Mouse (Mus musculus) CH12.LX (cell line): Measurements from ENCODE around the gene Snx3. TPM values are rescaled to one million over a fixed set of nuclear protein-coding genes. Genes with fewer than 3 reads are reported as not detected.
A peak's percentile ranks its signal among the peaks of the same experiment; 100 is the strongest.

Experiments
- DNase-seq: peaks from one replicate; pipeline ENCODE4 v3.0.0-alpha.2; 2013; ENCODE audit errors: extremely low read depth
- H3K27ac ChIP-seq: 2 replicates; pipeline ENCODE4 v1.5.1; 2012; ENCODE audit warnings: low read depth, mild to moderate bottlenecking, control low read depth, moderate library complexity; ENCODE audit not compliant: insufficient read depth
- H3K27me3 ChIP-seq: replicated peaks from 2 replicates; pipeline ENCODE3; 2012; ENCODE audit warnings: inconsistent platforms
- H3K36me3 ChIP-seq, 2 experiments: replicated peaks in 1 of 2; 2 replicates each; pipeline versions ENCODE3 to v1.6.1; 2012; ENCODE audit warnings: inconsistent platforms in 1 of 2, low read length in 1 of 2, mild to moderate bottlenecking in 1 of 2, mixed read lengths in 1 of 2, moderate library complexity in 1 of 2; ENCODE audit not compliant: control insufficient read depth in 1 of 2, insufficient read depth in 1 of 2
- H3K4me1 ChIP-seq, 2 experiments: 2 replicates each; pipeline ENCODE4 v1.6.1; 2012; ENCODE audit warnings: inconsistent platforms in 1 of 2, moderate library complexity in 1 of 2; ENCODE audit not compliant: insufficient read depth in 2 of 2, control insufficient read depth in 1 of 2
- H3K4me2 ChIP-seq: 2 replicates; pipeline ENCODE4 v1.6.1; 2012; ENCODE audit warnings: low read depth, mild to moderate bottlenecking, control low read depth; ENCODE audit not compliant: poor library complexity, insufficient read depth, severe bottlenecking
- H3K4me3 ChIP-seq, 3 experiments: fragments of 150-350 bp in 1 of 3; sonication (generic) in 1 of 3; replicated peaks in 1 of 3; 2 replicates each; pipeline versions ENCODE3 to v1.5.1; 2011 to 2012; ENCODE audit warnings: low read depth in 2 of 3, low read length in 2 of 3, mild to moderate bottlenecking in 2 of 3, moderate library complexity in 2 of 3, control low read depth in 1 of 3, improper control_type of control experiment in 1 of 3, inconsistent platforms in 1 of 3, mixed read lengths in 1 of 3; ENCODE audit not compliant: poor library complexity in 1 of 3
- H3K79me2 ChIP-seq: replicated peaks from 2 replicates; pipeline ENCODE4 v1.6.1; 2012; ENCODE audit warnings: mild to moderate bottlenecking, moderate library complexity; ENCODE audit not compliant: control insufficient read depth, poor library complexity, insufficient read depth, severe bottlenecking; ENCODE audit errors: extremely low read depth
- H3K9ac ChIP-seq: 2 replicates; pipeline ENCODE4 v1.6.1; 2012; ENCODE audit warnings: low read depth, mild to moderate bottlenecking, control low read depth, moderate library complexity; ENCODE audit not compliant: insufficient read depth
- H3K9me3 ChIP-seq: replicated peaks from 2 replicates; pipeline ENCODE3; 2012; ENCODE audit warnings: low read length, inconsistent platforms, mixed read lengths
- CHD1 ChIP-seq: IDR thresholded peaks from 2 replicates; pipeline ENCODE4 v1.6.1; 2012; ENCODE audit warnings: low read depth, low read length, improper control_type of control experiment, inconsistent platforms
- CTCF ChIP-seq, 2 experiments: IDR thresholded peaks in 1 of 2; conservative IDR thresholded peaks in 1 of 2; 2 replicates each; pipeline ENCODE4 v1.5.1; 2011 to 2012; ENCODE audit warnings: low read depth in 2 of 2, low read length in 2 of 2, improper control_type of control experiment in 1 of 2, inconsistent platforms in 1 of 2, mild to moderate bottlenecking in 1 of 2, moderate library complexity in 1 of 2
- E2F4 ChIP-seq: IDR thresholded peaks from 2 replicates; pipeline ENCODE4 v1.6.1; 2011; ENCODE audit warnings: low read depth, low read length, improper control_type of control experiment; ENCODE audit not compliant: insufficient replicate concordance
- ELF1 ChIP-seq: IDR thresholded peaks from 2 replicates; pipeline ENCODE4 v1.6.1; 2014; ENCODE audit warnings: low read depth, mild to moderate bottlenecking, inconsistent platforms, low read length, improper control_type of control experiment
- IRF4 ChIP-seq: IDR thresholded peaks from 2 replicates; pipeline ENCODE4 v1.6.1; 2014; ENCODE audit warnings: low read depth, mild to moderate bottlenecking, inconsistent platforms, low read length, improper control_type of control experiment
- JUN ChIP-seq: IDR thresholded peaks from 2 replicates; pipeline ENCODE4 v1.6.1; 2011; ENCODE audit warnings: low read depth, mild to moderate bottlenecking, low read length, improper control_type of control experiment, moderate library complexity; ENCODE audit not compliant: insufficient read depth
- JUND ChIP-seq: conservative IDR thresholded peaks from 2 replicates; pipeline ENCODE4 v1.6.1; 2011; ENCODE audit warnings: low read depth, low read length, improper control_type of control experiment
- KAT2A ChIP-seq: IDR thresholded peaks from 2 replicates; pipeline ENCODE4 v1.6.1; 2012; ENCODE audit warnings: low read length, improper control_type of control experiment, inconsistent platforms; ENCODE audit not compliant: insufficient replicate concordance
- MAX ChIP-seq: IDR thresholded peaks from 2 replicates; pipeline ENCODE4 v1.6.1; 2011; ENCODE audit warnings: low read length, improper control_type of control experiment
- MEF2A ChIP-seq: IDR thresholded peaks from 2 replicates; pipeline ENCODE4 v1.6.1; 2014; ENCODE audit warnings: low read depth, mild to moderate bottlenecking, inconsistent platforms, low read length, improper control_type of control experiment, borderline replicate concordance
- POLR2AphosphoS2 ChIP-seq: IDR thresholded peaks from 2 replicates; pipeline ENCODE4 v1.6.1; 2011; ENCODE audit warnings: low read depth, low read length, improper control_type of control experiment
- RCOR1 ChIP-seq: conservative IDR thresholded peaks from 2 replicates; pipeline ENCODE4 v1.6.1; 2012; ENCODE audit warnings: low read depth, mild to moderate bottlenecking, inconsistent platforms, low read length, improper control_type of control experiment
- TBP ChIP-seq: conservative IDR thresholded peaks from 2 replicates; pipeline ENCODE4 v1.6.1; 2011; ENCODE audit warnings: low read depth, low read length, improper control_type of control experiment
- USF1 ChIP-seq: IDR thresholded peaks from 2 replicates; pipeline ENCODE4 v1.6.1; 2014; ENCODE audit warnings: low read depth, mild to moderate bottlenecking, inconsistent platforms, low read length, improper control_type of control experiment
- ZC3H11A ChIP-seq: IDR thresholded peaks from 2 replicates; pipeline ENCODE4 v1.6.1; 2012; ENCODE audit warnings: low read depth, mild to moderate bottlenecking, inconsistent platforms, low read length, improper control_type of control experiment
- ZKSCAN1 ChIP-seq: IDR thresholded peaks from 2 replicates; pipeline ENCODE4 v1.6.1; 2012; ENCODE audit warnings: low read depth, inconsistent platforms, low read length, improper control_type of control experiment, borderline replicate concordance
- ZMIZ1 ChIP-seq: IDR thresholded peaks from 2 replicates; pipeline ENCODE4 v1.6.1; 2012; ENCODE audit warnings: low read depth, mild to moderate bottlenecking, inconsistent platforms, low read length, improper control_type of control experiment
- dilution Hi-C: fragments of 300-500 bp; cut with MboI; formaldehyde crosslinking; loops from 2 replicates; pipeline ENCODE4 v1.14.3; 2020; ENCODE audit warnings: low sequenced_read_pairs; ENCODE audit not compliant: extremely low pct_unique_long_range_greater_than_20kb, extremely low pct_ligation_motif_present
- in situ Hi-C: fragments of 300-500 bp; cut with MboI; formaldehyde crosslinking; loops from 3 replicates; pipeline ENCODE4 v1.14.3; 2019; ENCODE audit warnings: low sequenced_read_pairs, low pct_ligation_motif_present, low pct_unique_long_range_greater_than_20kb, mixed read lengths
- polyA plus RNA-seq: library from polyadenylated mRNA; unstranded; fragments of >175 nt; gene quantifications from 2 replicates; pipeline ENCODE4 v1.2.1, GENCODE M21; 2012; ENCODE audit warnings: low read depth; ENCODE audit not compliant: insufficient read length
- total RNA-seq, 2 experiments: library from RNA; depleted of rRNA; stranded (reverse); fragments of 300-350 nt in 1 of 2; fragments of >200 nt in 1 of 2; gene quantifications; 2 replicates each; pipeline ENCODE4 v1.2.3; 2012 to 2014

Gene Snx3
- total and polyA plus RNA-seq, 3 experiments, result 65.5 to 187 (median 115) TPM

DNA sequence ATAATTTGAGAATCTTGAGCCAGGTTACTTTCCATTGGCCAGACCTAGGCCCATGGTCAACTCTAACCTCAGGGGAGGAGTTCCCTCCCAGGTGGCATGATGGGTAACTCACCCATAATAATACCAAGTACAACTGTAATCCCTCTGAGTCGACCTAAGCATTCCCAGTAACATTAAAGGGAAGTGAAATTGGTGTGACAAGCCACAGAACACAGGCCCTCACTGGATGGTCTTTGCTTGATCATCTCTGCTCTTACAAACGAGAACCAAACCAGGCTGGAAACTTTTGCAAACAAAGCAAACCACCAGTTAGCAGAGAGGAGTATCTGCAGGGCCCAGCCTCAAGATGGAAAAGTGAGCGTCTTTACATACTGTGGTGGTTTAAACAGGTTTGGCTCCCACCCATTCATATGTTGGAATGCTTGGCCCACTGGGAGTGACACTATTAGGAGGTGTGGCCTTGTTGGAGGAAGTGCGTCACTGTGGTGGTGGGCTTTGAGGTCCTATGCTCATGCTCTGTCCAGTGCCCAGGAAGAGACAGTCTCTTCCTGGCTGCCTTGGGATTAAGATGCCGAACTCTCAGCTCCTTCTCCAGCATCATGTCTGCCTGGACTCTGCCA, 57.9 kb downstream of the Snx3 start:
- H3K27me3 ChIP-seq, result no peaks in the 10 kb centered on the region
- H3K27ac ChIP-seq, result no peak overlapping the region
- H3K36me3 ChIP-seq, result no peaks in the 10 kb centered on the region
- no peak for TF ChIP-seq ZC3H11A
- TF ChIP-seq CHD1, result no peak
- TF ChIP-seq IRF4, result no peak
- H3K9ac ChIP-seq, result no peak overlapping the region
- dilution Hi-C loops (no loop called here), in situ Hi-C loops (no loop called here)
- no peak overlapping the region for H3K4me3 ChIP-seq
- DNase-seq, result no peak
- no peaks in the 10 kb centered on the region for H3K9me3 ChIP-seq
- H3K79me2 ChIP-seq, result no peaks in the 10 kb centered on the region
- H3K4me1 ChIP-seq, result peaks cover 0 to 5% of the 10 kb centered on the region in 2 experiments; a peak in 1 of 4 replicates
- H3K4me2 ChIP-seq, result no peak overlapping the region

DNA sequence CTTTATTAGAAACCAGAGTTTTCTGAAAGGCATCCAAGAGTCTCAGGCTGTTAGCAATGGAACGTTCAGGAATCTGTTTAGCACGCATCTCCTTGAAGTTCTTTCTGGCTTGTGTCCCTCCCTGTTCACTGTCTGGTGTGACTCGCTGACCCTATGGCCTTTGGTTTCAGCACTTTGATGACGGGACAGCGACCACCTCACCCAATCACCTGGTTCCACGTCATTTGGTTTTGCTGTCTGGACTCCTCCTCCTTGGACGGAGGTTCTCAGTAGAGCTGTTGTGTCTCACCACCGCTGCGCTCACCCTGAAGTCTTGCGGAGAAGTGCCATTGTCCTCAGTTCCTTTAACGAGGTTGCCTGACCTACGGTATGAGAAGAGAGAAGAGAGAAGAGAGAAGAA, 60.4 kb downstream of the Snx3 start:
- DNase-seq, result peak; percentile 8
- Histone ChIP-seq H3K9ac (no peak overlapping the region), H3K36me3 (no peaks in the 10 kb centered on the region), H3K4me3 (no peak overlapping the region), H3K79me2 (no peaks in the 10 kb centered on the region), H3K27me3 (no peaks in the 10 kb centered on the region), H3K4me1 (peaks cover 0 to 5% of the 10 kb centered on the region in 2 experiments; a peak in 1 of 4 replicates), H3K27ac (no peak overlapping the region), H3K9me3 (no peaks in the 10 kb centered on the region), H3K4me2 (no peak overlapping the region)
- dilution Hi-C loops, result no loop called here
- TF ChIP-seq JUN (no peak), JUND (no peak), ZC3H11A (no peak), KAT2A (no peak), USF1 (no peak), ELF1 (no peak), E2F4 (no peak), ZKSCAN1 (no peak), RCOR1 (no peak)
- in situ Hi-C loops, result no loop called here

DNA sequence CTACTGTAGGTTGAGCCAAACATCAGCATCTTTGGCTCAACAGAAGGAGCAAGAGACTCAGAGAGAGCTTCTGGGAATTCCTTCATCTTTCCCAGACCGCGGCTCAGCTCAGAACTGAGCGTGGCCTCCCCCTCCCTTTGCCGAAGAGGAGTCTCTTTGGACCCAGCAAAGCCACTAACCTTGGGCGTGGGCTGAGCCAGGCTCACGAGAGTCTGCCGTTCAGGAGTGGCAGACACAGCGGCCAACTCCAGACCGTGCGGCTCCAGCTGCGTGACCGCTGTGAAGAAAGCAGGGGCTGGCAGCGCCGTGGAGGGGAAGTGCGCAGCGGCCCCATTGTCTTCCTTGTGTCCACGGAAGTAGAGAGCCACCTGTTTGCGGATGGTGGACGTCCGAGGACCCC, 70.7 kb downstream of the Snx3 start:
- in situ Hi-C loops, result no loop called here
- no peak for DNase-seq
- Histone ChIP-seq H3K9me3 (no peaks in the 10 kb centered on the region), H3K4me2 (no peak overlapping the region), H3K27me3 (no peaks in the 10 kb centered on the region), H3K36me3 (no peaks in the 10 kb centered on the region), H3K27ac (no peak overlapping the region), H3K79me2 (no peaks in the 10 kb centered on the region), H3K9ac (no peak overlapping the region), H3K4me3 (no peak overlapping the region), H3K4me1 (peaks cover 2 to 5% of the 10 kb centered on the region in 2 experiments; a peak in 3 of 4 replicates)
- TF ChIP-seq TBP, result no peak
- no peak for TF ChIP-seq MEF2A
- no peak for TF ChIP-seq ZMIZ1
- TF ChIP-seq POLR2AphosphoS2, result no peak
- no peak for TF ChIP-seq MAX
- TF ChIP-seq RCOR1, result no peak
- no peak for TF ChIP-seq CTCF (conservative IDR thresholded peaks at IDR 0.05 in 1 of 2, IDR thresholded peaks at IDR 0.05 in 1 of 2; ENCODE audit: low read depth in 2 of 2, low read length in 2 of 2)
- TF ChIP-seq KAT2A, result no peak
- dilution Hi-C loops, result no loop called here
